Mouse (Mus musculus) cerebellum, adult 11-12 months (tissue): ENCODE results near the gene Tcap.

Source experiments
- DNase-seq: peaks from one replicate; pipeline ENCODE4 v3.0.0; 2022

Tcap gene

DNA sequence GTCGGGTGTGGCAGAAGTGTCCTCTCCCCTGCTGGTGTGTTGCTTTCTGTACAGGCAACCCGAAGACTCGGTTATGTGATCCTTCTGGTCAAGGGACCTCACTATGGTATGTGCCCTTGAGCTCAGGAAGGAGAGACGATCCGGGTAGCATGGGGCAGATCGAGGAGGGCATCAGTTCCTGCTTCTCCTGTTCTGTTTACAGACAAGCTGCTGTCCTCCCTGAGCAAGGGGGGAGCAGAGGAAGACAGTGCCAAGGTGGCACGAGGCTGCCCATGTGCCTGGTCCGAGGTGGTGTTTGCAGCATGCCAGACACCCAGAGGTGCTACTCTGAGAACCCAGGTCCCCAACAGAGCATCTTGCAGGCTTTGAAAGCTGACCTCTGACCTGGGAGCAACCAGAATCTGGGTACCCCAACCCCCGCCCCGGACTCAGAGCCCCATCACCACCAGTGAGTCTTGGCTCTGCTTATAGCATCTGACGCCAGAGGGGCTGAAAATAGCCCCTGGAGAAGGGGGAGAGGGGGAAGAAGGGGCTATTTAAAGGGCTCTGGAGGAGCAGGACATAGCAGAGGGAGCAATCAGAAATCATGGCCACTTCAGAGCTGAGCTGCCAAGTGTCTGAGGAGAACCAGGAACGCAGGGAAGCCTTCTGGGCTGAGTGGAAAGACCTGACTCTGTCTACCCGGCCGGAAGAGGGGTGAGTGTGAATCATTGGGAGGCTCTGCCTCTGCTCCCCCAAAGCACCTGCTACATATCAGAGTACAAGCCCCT is at the start of gene Tcap:
Tcap (plus strand) TSS at position 551 of the 770 bp plus-strand sequence.
- DNase-seq = peak; percentile 87

DNA sequence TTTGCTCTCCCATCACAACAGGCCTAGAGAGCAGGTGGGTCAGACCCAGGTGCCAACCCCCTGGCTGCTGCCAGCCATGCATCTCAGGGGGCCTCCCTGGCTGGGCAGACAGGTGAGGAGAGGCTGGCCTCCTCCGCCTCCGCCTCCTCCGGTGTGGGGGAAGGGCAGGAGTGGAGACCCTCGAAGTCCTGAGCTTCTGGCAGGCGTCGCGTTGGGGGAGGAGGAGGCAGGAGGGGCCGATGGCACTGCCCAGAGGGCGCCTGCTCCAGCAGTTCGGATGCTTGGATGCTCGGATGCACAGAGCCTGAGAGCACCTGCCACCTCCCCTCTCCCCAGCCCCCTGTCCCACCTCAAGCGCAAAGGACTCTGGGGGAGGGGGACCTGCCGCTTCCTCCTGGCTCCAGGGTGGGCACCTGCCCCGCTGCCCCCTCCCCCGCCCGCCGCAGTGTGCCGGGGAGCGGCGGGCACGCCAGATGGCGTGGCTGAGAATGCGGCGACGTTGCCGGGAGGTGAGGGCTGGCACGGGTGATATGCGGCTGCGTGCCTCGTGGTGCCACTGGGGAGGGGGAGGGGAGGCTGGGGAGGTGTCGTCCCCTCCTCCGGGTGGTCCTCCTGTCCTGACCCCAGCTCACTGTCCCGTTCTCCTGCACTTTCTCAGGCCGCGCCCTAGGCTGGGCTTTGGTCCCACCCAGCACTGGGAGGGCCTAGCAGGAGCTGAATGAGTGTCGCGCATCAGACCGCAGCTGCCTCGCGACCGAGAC is 49.5 kb upstream of the Tcap start:
- DNase-seq = peak; percentile 88

DNA sequence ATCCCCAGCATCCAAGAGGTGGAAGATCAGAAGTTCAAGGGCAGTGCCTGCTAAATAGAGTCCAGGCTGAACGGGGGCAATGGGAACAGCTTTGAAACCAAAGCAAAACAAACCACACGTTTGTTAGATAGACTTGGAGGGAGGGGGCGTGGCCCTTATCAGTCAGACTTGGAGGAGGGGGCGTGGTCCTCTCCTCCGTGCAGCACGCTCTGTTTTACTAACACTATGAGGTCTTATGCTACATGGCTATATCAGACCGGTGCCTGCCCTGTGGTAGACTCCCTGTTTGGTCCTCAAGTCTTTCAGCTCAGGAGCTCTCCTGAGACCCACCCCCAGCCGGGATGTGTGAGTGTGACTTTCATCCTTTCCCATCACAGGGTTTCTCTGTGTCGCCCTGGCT is 48.4 kb upstream of the Tcap start:
- DNase-seq = peak; percentile 69

DNA sequence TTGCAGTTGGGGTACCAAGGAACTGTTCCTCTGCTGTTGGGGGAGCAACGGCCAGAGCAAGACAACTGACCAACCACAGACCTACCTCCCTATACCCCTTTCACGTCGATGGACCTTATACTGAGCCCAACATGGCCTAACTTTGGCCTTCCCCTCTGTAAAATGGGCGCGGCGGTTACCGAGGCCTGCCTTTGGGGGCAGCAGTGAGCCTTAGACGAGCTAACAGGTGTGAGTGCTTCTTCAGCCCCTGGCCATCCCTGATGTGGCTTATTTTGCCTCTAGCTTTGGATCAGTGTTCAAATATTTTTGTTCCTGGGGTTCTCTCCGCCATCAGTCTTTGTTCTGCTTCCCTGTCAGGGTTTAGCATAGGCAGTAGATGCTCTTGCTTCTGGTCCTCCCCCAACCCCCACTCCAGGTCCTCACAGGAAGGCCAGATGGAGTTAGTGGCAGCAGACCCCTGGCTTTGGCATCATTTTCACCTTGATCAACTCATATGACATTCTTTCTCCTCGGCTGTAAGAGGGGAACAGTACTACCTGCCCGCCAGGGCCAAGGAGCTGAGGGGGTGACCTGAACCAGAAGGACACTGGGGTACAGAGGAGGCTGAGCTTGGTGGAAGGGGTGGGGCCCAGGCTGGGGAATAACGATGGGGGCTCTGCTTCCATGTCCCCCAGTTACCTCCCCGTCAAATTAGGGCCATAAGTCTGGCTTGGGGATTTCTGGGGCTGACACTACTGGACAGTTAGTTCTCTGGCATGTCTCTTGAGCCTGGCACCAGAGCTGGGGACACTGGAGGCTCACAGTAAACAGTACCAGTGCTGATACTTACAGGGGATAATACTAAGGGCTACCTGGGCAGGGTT is 47.1 kb upstream of the Tcap start:
- DNase-seq = peak; percentile 70

DNA sequence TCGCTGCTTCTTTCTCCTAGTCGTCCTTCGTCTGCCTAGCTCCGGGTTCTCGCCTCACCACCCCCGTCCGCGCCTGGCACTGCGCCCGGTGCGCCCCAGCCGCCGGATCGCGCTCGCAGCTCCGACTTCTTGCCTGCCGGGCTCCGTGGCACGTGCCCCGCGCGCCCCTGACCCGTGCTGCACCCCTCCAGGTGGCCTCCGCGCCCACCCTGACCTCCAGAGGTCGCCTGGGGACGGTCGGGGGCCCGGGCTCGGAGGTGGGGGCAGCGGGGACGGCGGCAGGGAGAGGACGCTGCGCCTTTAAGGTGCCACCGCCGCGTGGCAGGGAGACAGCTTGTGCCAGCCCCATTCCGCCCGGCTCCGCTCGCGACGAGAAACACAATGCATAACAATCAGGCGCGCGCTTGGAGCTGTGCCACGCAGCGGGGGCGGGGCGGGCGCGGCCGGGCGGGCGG is 45.1 kb upstream of the Tcap start:
- peak; percentile 91 for DNase-seq

DNA sequence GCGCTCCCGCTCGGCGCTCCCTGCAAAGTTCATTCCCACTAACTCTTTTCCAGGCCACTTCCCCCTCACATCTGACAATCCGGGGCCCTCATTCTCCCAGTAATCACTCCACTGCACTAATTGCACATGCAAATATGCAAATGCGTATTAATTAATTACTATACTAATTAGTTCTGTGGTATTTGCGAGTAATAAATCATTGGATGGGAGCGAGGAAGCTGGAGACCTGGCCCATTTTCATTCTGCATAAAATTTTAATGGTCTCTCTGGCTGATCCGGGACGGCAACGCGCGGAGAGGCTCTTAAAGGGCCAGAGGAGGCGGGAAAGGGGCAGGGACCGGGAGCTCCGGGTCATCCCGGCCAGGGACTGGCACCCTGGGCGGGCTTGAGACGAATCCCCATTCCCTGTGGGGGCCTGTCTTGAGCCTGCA is 44.5 kb upstream of the Tcap start:
- no peak for DNase-seq

DNA sequence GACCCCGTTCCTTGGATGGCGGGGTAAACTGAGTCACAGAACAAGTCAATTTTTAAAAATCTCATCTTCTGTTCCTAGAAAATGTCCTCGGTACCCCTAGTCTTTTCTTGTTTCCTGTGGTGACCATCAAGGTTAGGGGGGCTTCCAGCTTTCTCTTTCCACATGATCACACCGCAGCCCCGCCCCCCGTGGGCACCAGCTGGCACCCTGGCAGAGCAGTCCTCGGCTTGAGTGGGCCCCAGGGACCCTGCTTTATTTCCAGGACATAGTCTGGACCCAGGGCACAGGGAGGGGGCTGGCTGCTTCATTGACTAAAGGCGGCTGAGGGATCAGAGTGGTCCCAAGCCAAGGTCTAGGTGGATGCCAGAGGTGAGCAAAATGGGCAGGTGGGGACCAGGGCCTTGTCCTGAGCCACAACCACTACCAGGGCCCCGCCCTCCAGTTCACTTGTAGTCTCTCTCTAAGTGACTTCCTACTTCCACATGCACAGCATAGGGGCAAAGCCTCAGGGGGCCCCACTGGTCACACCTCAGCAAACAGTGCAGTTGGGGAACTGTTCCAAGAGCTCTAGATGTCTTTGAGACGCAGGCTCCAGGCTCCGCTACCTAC is 43.8 kb upstream of the Tcap start:
- DNase-seq = peak; percentile 72

GRCm38 (mm10) chr11:98340597-98340996 is 43.0 kb upstream of the Tcap start:
- DNase-seq = peak; percentile 54

DNA sequence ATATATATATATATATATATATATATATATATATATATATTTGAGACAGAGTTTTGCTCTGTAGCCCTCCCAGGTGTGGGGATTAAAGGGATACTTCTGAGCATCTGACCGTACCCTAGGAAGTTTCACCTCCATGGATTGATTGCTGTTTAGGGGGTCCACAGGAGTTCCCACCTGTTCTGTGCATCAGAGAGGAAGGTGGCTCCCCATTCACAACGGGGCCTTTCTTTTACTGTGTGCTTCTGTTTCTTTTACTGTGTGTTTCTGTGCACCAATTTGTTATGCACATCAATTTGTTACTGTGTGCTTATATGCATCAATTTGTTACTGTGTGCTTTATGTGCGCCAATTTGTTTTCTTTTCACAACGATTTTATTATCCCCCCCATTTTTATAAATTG is 42.4 kb upstream of the Tcap start:
- DNase-seq = no peak

DNA sequence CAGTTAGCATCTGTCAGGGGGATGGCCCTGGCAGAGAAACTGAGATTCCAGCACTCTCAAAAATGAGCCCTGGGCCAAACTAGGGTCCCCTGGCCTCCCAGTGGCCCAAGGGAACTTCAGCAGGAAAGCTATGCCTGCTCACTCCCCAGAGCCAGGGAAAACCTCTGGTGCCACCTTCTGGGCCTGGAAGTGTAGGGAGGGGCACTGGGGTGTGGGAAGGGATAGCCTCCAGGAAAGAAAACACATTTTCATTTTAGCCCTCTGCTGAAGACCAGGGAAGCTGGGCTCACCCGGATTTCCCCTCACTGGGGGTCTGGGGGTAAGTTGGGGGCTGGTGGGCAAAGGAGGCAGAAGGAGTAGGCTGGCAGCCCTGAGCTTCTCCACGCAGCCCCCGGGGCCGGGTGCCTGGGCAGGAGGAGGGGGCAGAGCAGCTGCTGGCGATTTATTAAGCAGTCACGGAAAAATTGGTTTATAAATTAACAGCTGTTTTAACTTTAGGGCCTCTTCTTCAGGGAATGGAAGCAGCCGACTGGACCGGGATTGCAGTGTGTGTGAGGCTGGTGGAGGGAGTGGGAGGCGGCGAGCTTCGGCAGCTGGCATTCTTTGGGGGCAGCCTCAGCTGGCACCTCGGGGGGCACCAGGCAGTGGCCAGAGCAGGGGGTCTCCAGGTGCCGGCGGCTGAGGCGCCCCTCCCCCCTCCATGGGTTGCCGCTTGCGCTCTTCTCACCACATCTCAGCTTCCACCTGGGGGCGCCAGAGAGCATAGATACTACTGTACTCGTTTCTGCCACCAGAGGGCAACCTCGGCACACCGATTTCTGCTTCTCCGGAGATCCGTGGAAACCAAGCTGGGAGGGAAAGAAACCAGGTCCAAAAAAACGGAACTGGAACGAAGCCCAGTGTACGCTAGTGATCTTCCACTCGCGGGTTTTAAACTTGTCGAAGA is 41.3 kb upstream of the Tcap start:
- peak; percentile 93 for DNase-seq

DNA sequence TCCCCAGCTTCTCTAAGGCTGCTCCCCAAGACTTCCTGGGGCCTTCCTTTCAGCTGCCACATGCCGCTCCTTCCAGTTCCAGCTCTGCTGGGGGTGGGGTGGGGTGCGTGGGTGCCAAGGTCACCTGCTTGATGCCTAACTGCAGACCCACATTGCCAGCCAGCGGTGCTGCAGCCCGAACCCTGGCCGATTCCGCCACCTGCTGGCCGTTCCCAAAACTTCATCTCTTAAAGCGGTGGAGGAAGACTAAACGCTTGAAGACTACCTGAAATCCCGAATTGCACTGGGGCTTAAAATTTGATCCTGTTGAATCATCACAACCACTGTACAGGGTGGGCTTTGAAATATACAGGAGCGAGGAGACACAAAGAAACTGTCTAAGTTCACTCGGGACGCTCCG is 38.4 kb upstream of the Tcap start:
- DNase-seq = peak; percentile 87

DNA sequence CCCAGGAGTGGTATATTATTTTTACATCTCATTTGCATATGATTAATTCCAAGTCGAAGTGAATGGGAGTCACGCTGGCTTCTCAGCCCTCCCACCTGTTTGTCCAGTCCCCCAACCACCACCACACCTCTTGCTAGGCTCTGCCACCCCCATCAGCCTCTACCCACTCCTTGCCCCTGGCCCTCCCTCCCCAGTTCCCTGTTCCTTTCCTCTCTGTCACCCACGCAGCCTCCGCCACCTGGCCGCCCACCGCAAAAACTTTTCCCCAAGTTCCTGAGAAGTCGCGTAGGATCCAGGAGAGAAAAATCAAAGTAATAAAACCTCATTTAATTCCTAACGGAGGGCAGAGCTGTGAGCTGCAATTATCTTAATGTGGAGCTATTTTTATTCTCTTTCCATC is 37.4 kb upstream of the Tcap start:
- DNase-seq = no peak

GRCm38 (mm10) chr11:98347385-98348082 is 36.1 kb upstream of the Tcap start:
- peak; percentile 73 for DNase-seq

- DNase-seq = peak; percentile 82
Observed at GRCm38 (mm10) chr11:98348083-98348961, 35.3 kb upstream of the Tcap start, which contains the start of gene Ppp1r1b. TSS of gene Ppp1r1b (plus strand) at chr11:98348404.

GRCm38 (mm10) chr11:98349308-98349707 is 34.3 kb upstream of the Tcap start:
- peak; percentile 43 for DNase-seq

DNA sequence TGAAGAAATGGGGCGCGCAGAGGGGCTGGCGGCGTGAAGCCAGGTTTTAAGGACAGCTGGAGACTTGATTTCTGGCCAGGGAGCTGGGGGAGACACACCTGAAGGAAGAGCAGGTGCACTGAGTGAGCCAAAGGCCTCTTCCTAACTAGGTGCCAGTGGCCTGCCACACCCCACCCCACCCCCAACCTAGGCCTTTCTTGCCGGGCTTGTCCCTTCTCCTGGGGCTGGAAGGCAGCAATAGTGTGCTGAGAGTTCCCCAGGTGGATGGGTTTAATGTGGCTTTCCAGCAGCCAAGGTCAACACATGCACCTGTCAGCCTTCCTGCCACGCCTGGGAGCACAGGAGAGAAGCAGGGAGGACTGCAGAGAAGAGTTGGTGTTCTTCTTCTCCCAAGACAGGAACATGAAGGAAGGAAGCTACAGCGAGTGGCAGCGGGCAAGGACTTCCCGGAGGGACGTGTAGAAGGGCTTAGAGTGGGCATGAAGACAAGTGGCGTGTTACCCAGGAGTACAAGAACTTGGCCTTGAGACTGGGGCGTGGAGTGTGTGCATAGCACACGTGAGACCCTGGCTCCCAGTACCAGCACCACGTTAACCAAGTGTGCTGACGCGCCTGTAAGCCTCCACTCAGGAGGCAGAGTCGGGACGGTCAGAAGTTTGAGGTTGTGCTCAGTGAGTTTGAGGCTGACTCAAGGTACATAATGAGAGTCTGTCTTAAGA is 31.2 kb upstream of the Tcap start:
- DNase-seq = no peak

DNA sequence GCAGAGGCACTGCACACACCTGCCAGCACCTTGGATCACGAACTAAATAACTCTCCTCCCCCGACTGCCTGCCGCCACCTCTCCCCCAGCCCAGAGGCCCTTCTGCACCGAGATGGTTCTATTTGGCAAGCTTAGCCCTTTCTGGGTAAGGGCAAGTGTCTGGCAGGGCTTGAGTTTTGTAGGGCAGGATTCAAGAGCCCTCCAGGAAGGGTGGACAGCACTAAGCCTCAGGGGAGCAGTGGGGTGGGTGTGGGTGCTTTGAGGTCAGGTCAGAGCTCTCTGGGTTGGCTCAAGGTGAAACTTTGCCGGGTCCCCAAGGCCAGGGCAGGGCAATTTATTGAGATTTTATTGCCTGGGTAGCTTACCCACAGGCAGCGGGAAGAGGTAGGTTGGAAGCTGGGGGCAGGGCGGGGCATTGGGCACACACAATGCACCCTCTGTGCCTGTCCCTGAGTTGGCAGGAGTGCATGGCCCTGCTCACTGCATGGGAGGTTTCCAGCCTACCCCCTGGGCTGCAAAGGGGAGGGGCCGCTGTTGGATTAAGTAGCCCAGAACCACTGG is 29.9 kb upstream of the Tcap start:
- no peak for DNase-seq

- DNase-seq = no peak
Observed at GRCm38 (mm10) chr11:98354445-98354844, 29.2 kb upstream of the Tcap start.
